Mouse (Mus musculus) intestine, embryonic 15.5 days (tissue): ENCODE measurements around the gene Rhcg. TPM values are rescaled to one million over a fixed set of nuclear protein-coding genes. Genes with fewer than 3 reads are reported as not detected.

Experiments
- ATAC-seq: fragments of 200-750 bp; cut with Nextera tagmentation; 2 replicates; pipeline ENCODE4 v1.8.0; 2017; ENCODE audit warnings: moderate TSS enrichment, moderate library complexity
- H3K27ac ChIP-seq: fragments of 300-500 bp; sonication (generic); 2 replicates; pipeline ENCODE4 v1.5.1; 2015; ENCODE audit warnings: mild to moderate bottlenecking, inconsistent platforms
- H3K27me3 ChIP-seq: fragments of 300-500 bp; sonication (generic); replicated peaks from 2 replicates; pipeline ENCODE4 v1.6.1; 2015; ENCODE audit warnings: inconsistent platforms
- H3K36me3 ChIP-seq: fragments of 300-500 bp; sonication (generic); 2 replicates; pipeline ENCODE4 v1.6.1; 2015; ENCODE audit warnings: inconsistent platforms
- H3K4me1 ChIP-seq: fragments of 300-500 bp; sonication (generic); replicated peaks from 2 replicates; pipeline ENCODE4 v1.6.1; 2015; ENCODE audit warnings: inconsistent platforms
- H3K4me2 ChIP-seq: fragments of 300-500 bp; sonication (generic); replicated peaks from 2 replicates; pipeline ENCODE4 v1.6.1; 2015; ENCODE audit warnings: mild to moderate bottlenecking, inconsistent platforms
- H3K4me3 ChIP-seq: fragments of 300-500 bp; sonication (generic); replicated peaks from 2 replicates; pipeline ENCODE4 v1.5.1; 2015; ENCODE audit warnings: inconsistent platforms
- H3K9ac ChIP-seq: fragments of 300-500 bp; sonication (generic); 2 replicates; pipeline ENCODE4 v1.6.1; 2015; ENCODE audit warnings: inconsistent platforms
- H3K9me3 ChIP-seq: fragments of 300-500 bp; sonication (generic); 2 replicates; pipeline ENCODE4 v1.6.1; 2016; ENCODE audit warnings: inconsistent platforms
- WGBS: fragments of 180-500 bp; shearing (Covaris S2); methylation state at CpG from one replicate; pipeline ENCODE4 v1.1.7; 2015; 5-methylcytosine and 5-hydroxymethylcytosine counted together
- polyA plus RNA-seq: library from polyadenylated mRNA; unstranded; fragments of >200 nt; fragmentation: Nextera tagmentation; extraction: Ambion mirVana; gene quantifications from 2 replicates; pipeline ENCODE4 v1.2.1, GENCODE M21; 2015

The Rhcg gene
- 0.34 TPM in 1 of 2 replicates, not detected in the other for polyA plus RNA-seq

DNA sequence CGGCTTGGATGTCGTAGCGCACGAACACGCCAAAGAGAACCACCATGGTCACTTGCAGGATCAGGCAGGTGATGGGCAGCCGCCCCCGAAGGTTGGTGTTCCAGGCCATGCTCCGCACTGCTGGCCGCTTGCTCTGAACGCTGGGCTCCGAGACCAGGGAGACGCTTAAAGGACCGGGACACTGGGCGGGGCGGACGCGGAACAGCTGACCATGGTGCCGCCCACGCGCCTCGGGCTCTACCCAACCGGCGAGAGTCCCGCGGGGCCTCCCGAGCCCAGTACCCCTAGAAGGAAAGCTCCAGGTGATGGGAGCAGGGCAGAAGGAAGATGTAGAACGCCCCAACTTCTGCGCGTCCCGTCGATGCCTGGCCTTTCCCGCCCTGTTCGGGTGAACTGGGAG lies at the start of gene Rhcg:
TSS of gene Rhcg (minus strand) at position 240 of the 400 bp plus-strand sequence.
- Histone ChIP-seq H3K9me3 (no peaks in the 10 kb centered on the region), H3K9ac (no peak within 1 kb of the TSS), H3K27me3 (peaks cover 35% of the 10 kb centered on the region), H3K4me3 (peak within 1 kb of the TSS; percentile 25), H3K27ac (no peak within 1 kb of the TSS), H3K4me2 (peak within 1 kb of the TSS; percentile 49), H3K36me3 (no peaks in the 10 kb centered on the region), H3K4me1 (0 out of 2 replicates have a peak, but pooled peaks cover 4% of the 10 kb centered on the region)
- ATAC-seq, result no peak
- WGBS, result 7% methylated on average over 33 of the region's 33 CpGs

DNA sequence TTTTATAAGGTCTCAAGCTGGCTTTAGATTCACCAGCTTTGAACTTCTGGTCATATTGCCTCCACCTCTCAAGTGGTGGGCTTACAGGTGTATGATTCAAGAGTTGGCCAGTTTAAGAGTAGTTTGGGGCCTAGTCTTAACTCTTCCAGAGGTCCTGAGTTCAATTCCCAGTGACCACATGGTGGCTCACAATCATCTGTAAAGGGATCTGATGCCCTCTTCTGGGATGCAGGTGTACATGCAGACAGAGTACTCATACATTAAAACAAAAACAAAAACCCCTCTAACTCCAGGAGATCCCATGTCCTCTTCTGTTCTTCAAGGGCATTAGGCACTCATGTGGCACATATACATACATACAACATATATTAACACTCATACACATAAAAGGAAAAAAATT lies 49.2 kb upstream of the Rhcg start:
- no peak overlapping the region for H3K27ac ChIP-seq
- H3K4me1 ChIP-seq, result peaks cover 8% of the 10 kb centered on the region
- H3K4me2 ChIP-seq, result no peak overlapping the region
- no peak overlapping the region for H3K4me3 ChIP-seq
- ATAC-seq, result no peak
- H3K9me3 ChIP-seq, result no peaks in the 10 kb centered on the region
- H3K27me3 ChIP-seq, result no peaks in the 10 kb centered on the region
- no peak overlapping the region for H3K9ac ChIP-seq
- peaks cover 17% of the 10 kb centered on the region for H3K36me3 ChIP-seq

DNA sequence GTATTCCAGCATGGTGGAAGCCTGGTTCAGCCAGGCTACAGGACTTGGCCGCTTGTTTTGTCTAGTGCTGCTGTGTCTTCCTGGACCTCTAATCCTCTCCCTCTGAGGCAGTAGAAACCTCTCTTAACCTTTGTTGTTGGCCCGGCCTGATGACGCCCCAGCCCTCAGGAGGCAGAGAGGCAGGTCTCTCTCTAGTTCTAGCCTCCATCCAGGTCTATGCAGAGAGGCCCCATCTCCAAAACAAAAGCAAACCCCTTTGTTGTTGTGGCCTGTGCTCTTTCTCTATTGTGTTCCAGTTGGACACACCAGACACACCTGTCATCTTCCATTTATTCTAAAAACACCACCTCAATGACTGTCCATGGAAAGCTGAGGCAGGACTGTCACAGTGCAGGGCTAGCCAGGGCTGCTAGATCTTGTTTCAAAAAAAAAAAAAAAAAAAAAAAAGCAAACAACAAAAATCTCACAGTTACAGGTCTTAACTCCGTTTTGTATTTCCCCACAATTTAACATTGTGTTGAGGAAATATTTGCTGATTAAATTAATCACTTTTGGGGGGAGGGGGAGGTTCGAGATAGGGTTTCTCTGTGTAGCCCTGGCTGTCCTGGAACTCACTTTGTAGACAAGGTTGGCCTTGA lies 43.9 kb upstream of the Rhcg start:
- Histone ChIP-seq H3K9me3 (no peaks in the 10 kb centered on the region), H3K36me3 (no peaks in the 10 kb centered on the region), H3K9ac (peak overlapping the region; percentile 83), H3K4me3 (peak overlapping the region; percentile 86), H3K27ac (no peak overlapping the region), H3K4me1 (peaks cover 16% of the 10 kb centered on the region), H3K27me3 (no peaks in the 10 kb centered on the region), H3K4me2 (peak overlapping the region; percentile 90)
- no peak for ATAC-seq
- WGBS, result 11% methylated on average over 5 of the region's 5 CpGs

DNA sequence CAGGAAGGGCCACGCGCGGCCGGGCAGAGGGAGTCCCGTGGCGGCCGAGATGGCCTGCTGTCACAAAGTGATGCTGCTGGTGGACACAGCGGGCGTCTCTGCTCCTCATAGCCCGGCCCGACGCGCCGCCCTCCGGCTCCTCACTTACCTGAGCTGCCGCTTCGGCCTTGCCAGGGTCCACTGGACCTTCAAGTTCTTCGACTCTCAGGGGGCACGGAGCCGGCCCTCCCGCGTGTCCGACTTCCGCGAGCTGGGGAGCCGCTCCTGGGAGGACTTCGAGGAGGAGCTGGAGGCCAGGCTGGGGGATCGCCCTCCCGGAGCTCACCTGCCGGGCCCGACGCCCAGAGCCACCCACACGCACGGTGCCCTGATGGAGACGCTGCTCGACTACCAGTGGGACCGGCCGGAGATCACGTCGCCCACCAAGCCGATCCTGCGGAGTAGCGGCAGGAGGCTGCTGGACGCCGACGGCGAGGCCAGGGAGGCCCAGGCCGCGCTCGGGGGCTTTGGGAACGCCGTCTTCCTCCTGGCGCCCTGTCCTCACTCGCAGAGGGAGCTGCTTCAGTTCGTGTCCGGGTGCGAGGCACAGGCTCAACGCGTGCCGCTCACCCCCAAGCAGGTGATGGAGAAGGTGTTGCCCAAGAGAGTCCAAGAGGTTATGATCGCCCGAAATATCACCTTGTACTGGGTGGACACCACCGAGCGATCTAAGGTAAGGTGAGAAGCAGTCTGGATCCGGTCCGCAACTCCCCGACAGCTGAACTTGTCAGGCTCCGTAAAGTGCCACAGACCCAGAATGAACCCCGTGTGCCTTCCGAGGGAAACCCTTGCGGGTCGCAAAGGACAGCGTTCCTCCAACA lies 43.1 kb upstream of the Rhcg start:
- peak; percentile 57 for ATAC-seq
- Histone ChIP-seq H3K4me1 (peaks cover 16% of the 10 kb centered on the region), H3K27ac (peak overlapping the region; percentile 18; the same call in 1 of the 2 replicates), H3K4me3 (peak overlapping the region; percentile 86), H3K36me3 (no peaks in the 10 kb centered on the region), H3K4me2 (peak overlapping the region; percentile 90), H3K9me3 (no peaks in the 10 kb centered on the region), H3K27me3 (no peaks in the 10 kb centered on the region), H3K9ac (peak overlapping the region; percentile 83)
- under 1% methylated on average over 73 of the region's 73 CpGs for WGBS

DNA sequence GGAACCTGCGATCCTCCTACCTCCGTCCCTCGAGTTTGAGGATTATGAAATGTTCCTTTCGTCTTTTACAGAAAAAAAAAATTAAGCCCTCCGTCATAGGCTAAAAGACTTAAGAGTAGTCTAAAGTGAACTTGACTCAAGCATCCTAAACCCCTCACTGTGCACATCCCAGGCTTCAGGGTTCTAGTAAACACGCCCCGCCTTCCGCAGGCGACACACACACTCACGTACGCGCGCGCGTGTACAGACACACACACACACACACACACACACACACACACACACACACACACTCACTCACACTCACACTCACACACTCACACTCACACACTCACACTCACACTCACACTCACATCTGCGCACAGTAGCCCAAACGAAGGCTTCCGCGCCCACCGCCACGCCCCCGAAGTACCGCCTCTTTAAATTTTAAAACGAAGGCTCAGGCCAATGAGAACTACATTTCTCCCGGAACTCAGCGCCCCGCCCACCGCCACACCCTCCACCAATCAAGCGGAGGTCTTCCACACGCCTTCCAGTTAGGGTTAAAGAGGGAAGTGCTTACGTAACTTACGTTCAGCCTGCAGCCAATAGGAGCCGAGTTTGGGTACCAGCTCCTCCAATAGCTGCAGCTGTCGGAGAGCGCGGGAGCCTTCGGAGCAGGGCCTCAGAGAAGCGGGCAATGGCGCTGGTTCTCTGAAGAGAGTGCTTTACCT lies 42.3 kb upstream of the Rhcg start, which contains the start of gene Ticrr:
TSS of gene Ticrr (plus strand) at position 619 of the 713 bp plus-strand sequence.
- WGBS, result under 1% methylated on average over 39 of the region's 39 CpGs
- peak within 1 kb of the TSS; percentile 83 for H3K9ac ChIP-seq
- peak within 1 kb of the TSS; percentile 90 for H3K4me2 ChIP-seq
- no peaks in the 10 kb centered on the region for H3K9me3 ChIP-seq
- peak within 1 kb of the TSS; percentile 86 for H3K4me3 ChIP-seq
- no peaks in the 10 kb centered on the region for H3K27me3 ChIP-seq
- ATAC-seq, result peak; percentile 100
- H3K36me3 ChIP-seq, result no peaks in the 10 kb centered on the region
- H3K4me1 ChIP-seq, result peaks cover 16% of the 10 kb centered on the region
- H3K27ac ChIP-seq, result peak within 1 kb of the TSS; percentile 18; the same call in 1 of the 2 replicates

DNA sequence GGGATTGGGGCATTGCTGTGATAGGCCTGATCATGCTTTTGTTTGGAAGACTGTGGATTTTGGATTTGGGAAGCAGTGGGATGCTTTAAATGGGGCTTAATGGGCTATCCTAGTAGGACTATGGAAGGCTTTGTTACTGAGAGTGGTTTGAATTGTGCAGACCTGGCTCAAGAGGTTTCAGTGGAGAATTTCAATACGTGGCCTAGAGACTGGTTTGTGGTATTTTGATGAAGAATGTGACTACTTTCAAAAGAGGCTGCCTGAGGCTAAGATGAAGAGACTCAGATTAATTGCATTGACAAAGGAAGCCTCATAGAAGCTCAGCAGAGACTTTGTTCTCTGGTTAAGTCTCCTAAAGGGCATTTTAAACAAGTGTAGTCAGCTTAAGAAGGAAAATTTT lies 37.1 kb upstream of the Rhcg start:
- WGBS, result 53% methylated on average over 1 of the region's 1 CpGs
- Histone ChIP-seq H3K4me1 (no peaks in the 10 kb centered on the region), H3K27ac (no peak overlapping the region), H3K36me3 (no peaks in the 10 kb centered on the region), H3K9me3 (no peaks in the 10 kb centered on the region), H3K9ac (no peak overlapping the region), H3K4me3 (no peak overlapping the region), H3K27me3 (no peaks in the 10 kb centered on the region), H3K4me2 (no peak overlapping the region)
- ATAC-seq, result no peak

DNA sequence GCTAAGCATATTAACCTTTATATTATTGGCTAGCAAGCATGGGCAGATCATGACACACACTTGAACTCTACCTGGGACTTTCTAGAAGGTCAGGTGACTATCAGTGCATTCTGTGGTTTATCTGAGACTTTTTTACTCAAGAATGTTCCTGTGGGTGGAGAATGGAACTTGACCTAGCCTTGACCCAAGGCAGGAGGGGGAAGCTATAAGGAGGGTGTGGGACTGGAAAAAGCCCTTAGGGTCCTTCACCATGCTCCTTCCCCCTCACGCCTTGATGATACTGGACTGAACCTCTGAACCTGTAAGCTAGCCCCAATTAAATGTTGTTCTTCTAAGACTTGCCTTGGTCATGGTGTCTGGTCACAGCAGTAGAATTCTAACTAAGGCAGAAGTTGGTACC lies 36.7 kb upstream of the Rhcg start:
- 83% methylated on average over 1 of the region's 1 CpGs for WGBS
- H3K4me1 ChIP-seq, result no peaks in the 10 kb centered on the region
- no peaks in the 10 kb centered on the region for H3K9me3 ChIP-seq
- H3K27ac ChIP-seq, result no peak overlapping the region
- H3K36me3 ChIP-seq, result no peaks in the 10 kb centered on the region
- no peak overlapping the region for H3K9ac ChIP-seq
- ATAC-seq, result no peak
- H3K4me3 ChIP-seq, result no peak overlapping the region
- no peak overlapping the region for H3K4me2 ChIP-seq
- no peaks in the 10 kb centered on the region for H3K27me3 ChIP-seq

DNA sequence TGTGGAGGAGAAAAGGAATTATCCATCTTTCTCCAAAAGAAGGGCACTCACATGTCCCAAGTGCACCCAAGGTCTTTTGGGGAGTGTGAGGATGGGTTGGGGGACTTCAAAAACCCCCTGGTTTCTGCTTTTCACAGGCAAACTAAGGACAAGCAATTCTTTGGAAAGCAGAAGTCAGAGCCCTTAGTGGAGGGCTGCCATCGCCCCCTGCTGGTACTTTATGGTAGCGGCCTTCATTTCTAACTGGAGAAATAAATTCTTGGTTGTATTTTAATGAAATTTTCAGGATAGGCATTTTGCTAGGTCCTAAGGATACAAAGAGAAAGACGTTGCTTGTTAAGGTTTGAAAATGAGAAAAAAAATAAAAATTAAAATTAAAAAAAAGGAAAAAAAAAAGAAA lies 31.5 kb upstream of the Rhcg start:
- Histone ChIP-seq H3K9ac (no peak overlapping the region), H3K4me1 (no peaks in the 10 kb centered on the region), H3K36me3 (no peaks in the 10 kb centered on the region), H3K27me3 (0 out of 2 replicates have a peak, but pooled peaks cover 4% of the 10 kb centered on the region), H3K9me3 (no peaks in the 10 kb centered on the region), H3K27ac (no peak overlapping the region), H3K4me2 (no peak overlapping the region), H3K4me3 (no peak overlapping the region)
- 5% methylated on average over 3 of the region's 3 CpGs for WGBS
- no peak for ATAC-seq

DNA sequence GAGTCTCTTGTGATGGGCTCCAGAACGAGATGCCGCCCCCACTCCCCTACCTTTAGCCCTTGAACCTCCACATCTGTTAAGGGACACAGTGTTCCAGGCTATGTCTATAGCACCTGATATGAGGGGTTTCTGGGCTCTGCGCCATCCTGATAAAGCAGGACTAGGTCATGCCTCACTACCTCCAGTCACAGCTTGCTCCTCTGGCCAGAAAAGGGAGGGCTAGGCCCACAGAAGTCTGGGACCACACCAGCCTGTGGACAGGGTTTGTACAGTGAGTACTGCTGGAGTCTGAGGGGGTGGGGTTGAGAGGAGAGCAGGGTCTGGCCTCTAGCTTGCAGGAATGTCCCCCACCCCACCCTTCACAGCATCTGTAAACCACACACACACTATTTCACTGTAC lies 29.8 kb upstream of the Rhcg start:
- no peak for ATAC-seq
- 91% methylated on average over 3 of the region's 3 CpGs for WGBS
- H3K9me3 ChIP-seq, result no peaks in the 10 kb centered on the region
- H3K4me2 ChIP-seq, result no peak overlapping the region
- H3K9ac ChIP-seq, result no peak overlapping the region
- H3K27ac ChIP-seq, result no peak overlapping the region
- H3K4me1 ChIP-seq, result no peaks in the 10 kb centered on the region
- H3K36me3 ChIP-seq, result no peaks in the 10 kb centered on the region
- H3K4me3 ChIP-seq, result no peak overlapping the region
- 0 out of 2 replicates have a peak, but pooled peaks cover 4% of the 10 kb centered on the region for H3K27me3 ChIP-seq

DNA sequence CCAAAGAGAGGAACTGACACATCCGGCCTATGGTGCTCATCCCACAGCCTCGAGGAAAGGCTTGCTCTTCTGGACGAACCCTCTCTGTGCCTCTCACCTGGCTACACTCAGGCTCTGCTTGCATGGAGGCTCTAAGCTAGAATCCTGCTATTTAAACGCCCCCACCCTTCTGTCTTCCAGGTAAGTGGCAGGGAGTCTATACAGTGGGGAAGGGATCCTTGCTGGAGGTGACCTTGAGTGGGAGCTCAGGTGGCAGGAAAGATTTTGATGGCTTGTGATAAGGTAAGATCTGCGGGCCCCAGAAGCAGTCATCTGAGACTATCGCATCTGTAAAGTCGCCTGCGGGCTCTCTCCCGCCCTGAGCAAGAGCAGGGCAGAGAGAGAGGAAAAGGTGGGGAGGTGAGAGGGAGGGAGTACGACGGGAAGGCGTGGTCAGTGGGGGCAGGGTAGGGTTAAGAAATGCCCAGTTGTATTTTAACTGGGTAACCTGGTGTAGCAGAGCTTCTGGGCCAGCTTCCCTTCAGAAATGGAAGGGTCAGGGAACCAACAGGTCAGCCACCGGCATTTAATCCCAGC lies 14.4 kb upstream of the Rhcg start:
- H3K4me2 ChIP-seq, result no peak overlapping the region
- H3K36me3 ChIP-seq, result no peaks in the 10 kb centered on the region
- no peak for ATAC-seq
- H3K9me3 ChIP-seq, result no peaks in the 10 kb centered on the region
- 22% methylated on average over 13 of the region's 13 CpGs for WGBS
- H3K9ac ChIP-seq, result no peak overlapping the region
- H3K4me1 ChIP-seq, result no peaks in the 10 kb centered on the region
- no peak overlapping the region for H3K27ac ChIP-seq
- H3K27me3 ChIP-seq, result no peaks in the 10 kb centered on the region
- H3K4me3 ChIP-seq, result no peak overlapping the region

DNA sequence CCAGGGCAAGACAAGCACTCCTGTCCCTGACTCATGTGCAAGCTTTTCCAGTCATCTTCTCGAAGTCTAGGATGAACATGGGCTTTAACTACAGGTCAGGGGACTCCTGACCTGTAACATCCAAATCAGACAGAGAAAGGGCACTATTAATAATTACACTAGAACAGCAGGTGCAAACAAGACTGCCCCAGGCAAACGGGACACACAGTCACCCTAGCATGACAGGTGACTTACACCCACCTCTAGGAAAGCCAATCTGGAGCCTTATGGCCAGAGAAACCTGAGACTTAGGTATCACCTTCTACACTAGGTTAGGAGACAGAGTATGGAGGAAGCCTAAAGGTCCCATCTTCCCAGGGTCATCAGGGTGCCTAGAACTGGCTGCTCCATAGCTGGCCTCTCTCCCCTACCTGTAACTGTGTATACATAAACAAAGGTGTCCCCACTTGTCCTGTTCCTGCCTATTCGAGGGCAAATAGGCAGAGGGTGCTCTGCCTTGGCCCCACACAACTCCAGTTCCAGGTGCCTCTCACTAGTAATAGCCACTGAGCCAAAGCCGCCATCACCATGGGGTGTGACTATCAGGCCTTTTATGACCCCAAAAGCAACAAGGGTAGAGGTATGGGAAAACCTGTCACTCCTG lies 10.9 kb upstream of the Rhcg start:
- no peaks in the 10 kb centered on the region for H3K4me1 ChIP-seq
- H3K4me2 ChIP-seq, result no peak overlapping the region
- ATAC-seq, result no peak
- no peak overlapping the region for H3K27ac ChIP-seq
- no peaks in the 10 kb centered on the region for H3K27me3 ChIP-seq
- H3K9ac ChIP-seq, result no peak overlapping the region
- no peaks in the 10 kb centered on the region for H3K36me3 ChIP-seq
- H3K9me3 ChIP-seq, result no peaks in the 10 kb centered on the region
- WGBS, result 57% methylated on average over 4 of the region's 4 CpGs
- H3K4me3 ChIP-seq, result no peak overlapping the region
